Mouse (Mus musculus): Measurements from ENCODE around the gene Tbccd1. TPM values are rescaled to one million over a fixed set of nuclear protein-coding genes. Genes with fewer than 3 reads are reported as not detected.
"Not testable (repeated sequence)": the region's sequence is repeated elsewhere in the genome, so short reads cannot be mapped to it uniquely, and the experiment has no call there.

Gene Tbccd1
- polyA plus RNA-seq, 1 experiment from 2014 or later, result 22.5 TPM

DNA sequence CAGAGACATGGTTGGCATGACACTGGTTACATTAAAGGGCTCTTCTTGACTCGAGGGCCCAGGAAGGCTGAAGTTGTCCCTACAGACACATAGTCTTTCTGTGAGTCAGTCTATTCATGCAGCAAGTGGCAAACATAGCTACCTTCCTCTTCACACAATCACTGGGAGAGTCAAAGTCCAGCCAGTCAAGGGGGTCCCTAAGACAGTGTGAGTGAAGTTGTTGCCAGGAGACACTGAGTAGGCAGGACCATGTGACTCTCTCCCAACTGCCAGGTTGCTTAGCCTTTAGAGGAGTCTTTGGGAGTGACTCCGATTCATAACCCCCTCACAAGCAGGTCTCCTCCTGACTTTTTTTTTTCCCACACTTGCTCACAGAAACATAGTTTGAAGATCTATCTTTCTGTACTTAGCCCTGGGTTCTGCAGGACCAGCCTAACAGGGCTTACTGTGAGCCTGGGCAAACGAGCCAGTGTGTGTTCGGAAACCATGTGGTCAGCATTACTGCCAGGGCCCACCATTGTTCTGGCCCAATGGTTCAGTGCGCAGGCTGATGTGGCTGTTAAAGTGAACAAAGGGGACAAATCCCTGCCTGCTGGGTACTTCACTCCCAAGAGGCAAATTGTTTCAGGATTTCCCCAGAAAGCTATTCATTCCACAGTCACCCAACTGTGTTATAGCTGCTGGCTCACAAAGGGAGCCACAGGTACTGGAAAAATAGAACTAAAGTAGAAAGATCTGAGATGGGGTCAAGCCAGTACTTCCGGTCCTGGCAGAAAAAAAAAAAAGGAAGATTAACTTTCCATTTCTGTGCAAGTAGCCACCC lies 57.2 kb downstream of the Tbccd1 start:
- Histone ChIP-seq H3K36me3 (no peaks in the 10 kb centered on the region), H3K4me2 (replicated peaks) (no peak overlapping the region), H3K4me1 (peaks cover 21% of the 10 kb centered on the region), H3K4me3 (no peak overlapping the region), H3K9me3 (no peaks in the 10 kb centered on the region), H3K27ac (replicated peaks) (no peak overlapping the region), H3K27me3 (peaks cover 2% of the 10 kb centered on the region; the same call in 1 of the 2 replicates), H3K9ac (replicated peaks) (no peak overlapping the region)
- 4% methylated on average over 6 of the region's 6 CpGs for WGBS
- ATAC-seq (replicated peaks), result peak; percentile 62

DNA sequence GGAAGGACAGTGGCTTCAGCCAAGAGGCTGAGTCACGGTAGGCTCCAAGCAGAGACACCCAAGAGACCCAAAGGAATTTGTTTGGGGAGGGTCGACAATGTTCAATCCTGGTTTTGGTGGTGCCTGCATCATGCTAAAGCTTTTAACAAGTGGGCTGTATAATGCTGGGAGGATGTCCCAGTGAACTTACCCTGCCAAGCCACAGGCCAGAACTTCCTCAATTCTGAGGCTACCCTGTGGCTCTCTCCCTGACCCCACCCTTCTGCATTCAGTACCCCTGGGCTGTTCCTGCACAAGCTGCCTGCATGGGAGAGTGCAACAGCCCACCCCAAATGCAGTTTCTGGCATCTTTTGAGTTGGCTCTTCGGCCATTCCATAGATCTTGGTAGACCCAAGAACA lies 58.9 kb downstream of the Tbccd1 start:
- Histone ChIP-seq H3K4me1 (peaks cover 19% of the 10 kb centered on the region), H3K9me3 (no peaks in the 10 kb centered on the region), H3K27ac (replicated peaks) (no peak overlapping the region), H3K4me2 (replicated peaks) (no peak overlapping the region), H3K4me3 (no peak overlapping the region), H3K36me3 (no peaks in the 10 kb centered on the region), H3K27me3 (peaks cover 2% of the 10 kb centered on the region; the same call in 1 of the 2 replicates), H3K9ac (replicated peaks) (no peak overlapping the region)
- 86% methylated on average over 3 of the region's 3 CpGs for WGBS
- ATAC-seq (replicated peaks), result no peak

DNA sequence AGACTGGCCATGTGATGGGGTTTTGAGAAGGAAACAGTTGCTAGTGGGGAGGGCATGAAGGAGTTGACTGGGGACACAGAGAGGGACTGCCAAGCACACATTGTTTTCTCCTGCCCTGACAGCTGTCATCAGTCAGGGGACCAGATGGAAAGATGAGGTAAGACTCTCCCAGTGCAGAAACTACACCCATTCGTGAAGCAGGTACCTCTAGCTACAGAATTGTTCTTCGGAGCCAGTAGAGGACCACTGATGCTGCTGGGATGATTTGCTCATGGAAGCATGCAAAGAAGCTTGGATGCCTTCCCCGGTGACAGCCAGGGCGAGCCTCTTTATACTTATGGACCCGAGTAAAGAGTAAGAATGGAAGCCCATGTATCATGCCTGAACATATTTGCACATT lies 59.9 kb downstream of the Tbccd1 start:
- ATAC-seq (replicated peaks), result no peak
- H3K9ac ChIP-seq (replicated peaks), result no peak overlapping the region
- H3K4me2 ChIP-seq (replicated peaks), result no peak overlapping the region
- no peaks in the 10 kb centered on the region for H3K9me3 ChIP-seq
- H3K27me3 ChIP-seq, result peaks cover 2% of the 10 kb centered on the region; the same call in 1 of the 2 replicates
- H3K4me3 ChIP-seq, result no peak overlapping the region
- WGBS, result 78% methylated on average over 5 of the region's 5 CpGs
- H3K36me3 ChIP-seq, result no peaks in the 10 kb centered on the region
- H3K27ac ChIP-seq (replicated peaks), result no peak overlapping the region
- H3K4me1 ChIP-seq, result peaks cover 9% of the 10 kb centered on the region

DNA sequence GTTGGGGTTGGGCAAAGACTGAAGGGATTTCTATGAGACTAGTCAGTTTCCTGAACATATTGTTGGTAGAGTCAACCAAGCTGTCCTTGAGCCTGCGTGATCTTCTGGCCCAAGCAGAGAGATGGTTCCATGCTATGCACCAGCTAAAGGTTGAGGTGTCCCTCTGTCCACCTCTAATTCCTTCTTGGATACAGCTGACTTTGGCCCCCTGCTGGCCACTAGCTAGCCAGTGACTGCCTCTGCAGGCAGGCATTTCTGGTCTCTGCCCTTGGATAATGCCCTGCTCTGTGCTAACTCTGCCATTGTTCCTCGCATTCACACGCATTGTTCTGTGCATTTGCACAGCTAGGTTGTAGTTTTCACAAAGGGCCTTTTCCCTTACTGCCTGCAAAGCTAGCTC lies 62.0 kb downstream of the Tbccd1 start:
- Histone ChIP-seq H3K4me2 (replicated peaks) (no peak overlapping the region), H3K4me3 (no peak overlapping the region), H3K27me3 (peaks cover 2% of the 10 kb centered on the region; the same call in 1 of the 2 replicates), H3K4me1 (peaks cover 8% of the 10 kb centered on the region; the same call in 1 of the 2 replicates), H3K9me3 (no peaks in the 10 kb centered on the region), H3K9ac (replicated peaks) (no peak overlapping the region), H3K27ac (replicated peaks) (no peak overlapping the region), H3K36me3 (no peaks in the 10 kb centered on the region)
- ATAC-seq (replicated peaks), result no peak
- WGBS, result 57% methylated on average over 3 of the region's 3 CpGs

DNA sequence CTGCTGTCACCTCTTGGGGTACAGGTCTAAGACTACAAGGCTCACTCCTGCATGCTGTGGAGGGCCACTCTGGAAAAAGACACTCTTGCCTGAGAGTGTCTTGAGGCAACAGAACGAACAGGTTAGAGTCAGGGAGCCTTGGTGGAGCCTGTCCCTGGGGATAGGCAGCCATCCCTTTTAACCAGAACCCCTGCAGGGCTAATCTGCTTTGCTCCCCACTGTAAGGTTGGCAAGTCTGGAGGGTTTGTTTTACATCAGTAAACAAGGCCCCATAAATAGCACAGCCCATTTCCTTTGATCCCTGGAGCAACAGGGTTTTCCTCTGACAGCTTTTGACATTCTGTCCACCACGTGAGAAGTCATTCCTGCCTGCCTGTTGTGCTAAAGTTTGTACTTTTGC lies 66.2 kb downstream of the Tbccd1 start:
- H3K9me3 ChIP-seq, result no peaks in the 10 kb centered on the region
- no peaks in the 10 kb centered on the region for H3K36me3 ChIP-seq
- no peak for ATAC-seq (replicated peaks)
- no peaks in the 10 kb centered on the region for H3K27me3 ChIP-seq
- H3K9ac ChIP-seq (replicated peaks), result no peak overlapping the region
- peaks cover 5% of the 10 kb centered on the region; the same call in 1 of the 2 replicates for H3K4me1 ChIP-seq
- H3K4me2 ChIP-seq (replicated peaks), result no peak overlapping the region
- 5% methylated on average over 2 of the region's 2 CpGs for WGBS
- H3K4me3 ChIP-seq, result no peak overlapping the region
- no peak overlapping the region for H3K27ac ChIP-seq (replicated peaks)

DNA sequence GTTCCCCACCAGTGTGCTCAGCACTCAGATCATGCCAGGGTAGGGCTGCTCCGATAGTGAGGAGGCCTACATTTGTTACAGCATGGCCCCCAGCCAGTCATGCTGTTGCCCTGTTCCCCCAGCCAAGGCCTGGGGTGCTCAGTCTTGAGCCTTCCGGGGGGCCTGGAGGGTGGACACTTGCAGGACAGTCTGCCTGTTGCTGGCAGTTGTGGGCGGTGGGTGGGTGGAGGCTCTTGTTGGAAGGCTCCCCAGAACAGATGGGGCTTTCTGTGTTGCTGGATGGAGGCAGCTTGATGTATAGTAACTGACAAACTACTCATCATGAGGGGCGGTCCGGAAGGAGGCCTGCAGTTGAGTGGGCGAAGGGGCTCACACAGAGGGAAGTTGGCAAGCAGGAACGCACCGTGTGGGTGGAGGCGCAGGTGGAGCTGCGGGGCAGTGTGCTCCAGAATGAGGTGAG lies 67.5 kb downstream of the Tbccd1 start:
- Histone ChIP-seq H3K27ac (replicated peaks) (no peak overlapping the region), H3K36me3 (no peaks in the 10 kb centered on the region), H3K9ac (replicated peaks) (no peak overlapping the region), H3K4me3 (no peak overlapping the region), H3K9me3 (no peaks in the 10 kb centered on the region), H3K4me2 (replicated peaks) (no peak overlapping the region), H3K27me3 (no peaks in the 10 kb centered on the region), H3K4me1 (peaks cover 5% of the 10 kb centered on the region; the same call in 1 of the 2 replicates)
- peak; percentile 63 for ATAC-seq (replicated peaks)
- 49% methylated on average over 10 of the region's 10 CpGs for WGBS

DNA sequence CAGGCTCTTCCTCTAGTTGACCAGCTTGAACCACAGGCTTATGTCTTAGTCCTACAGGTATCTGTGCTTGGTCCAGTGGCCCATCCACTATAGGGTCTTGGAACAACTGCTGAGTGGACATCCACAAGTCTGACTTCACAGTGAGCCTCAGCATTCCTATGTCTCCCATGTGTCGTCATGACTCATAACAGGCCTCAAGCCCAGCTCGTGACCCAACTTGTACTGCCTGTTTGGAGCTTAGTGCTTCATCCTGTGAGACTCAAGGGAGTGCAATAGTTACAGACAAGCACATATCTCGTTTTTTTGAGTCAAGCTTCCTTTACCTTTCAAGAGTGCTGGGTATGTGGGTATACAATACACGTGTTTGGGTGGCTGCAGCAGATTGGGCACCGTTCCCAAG lies 74.8 kb downstream of the Tbccd1 start:
- H3K9ac ChIP-seq (replicated peaks), result no peak overlapping the region
- no peaks in the 10 kb centered on the region for H3K9me3 ChIP-seq
- H3K4me2 ChIP-seq (replicated peaks), result no peak overlapping the region
- H3K4me1 ChIP-seq, result no peaks in the 10 kb centered on the region
- 82% methylated on average over 5 of the region's 5 CpGs for WGBS
- no peaks in the 10 kb centered on the region for H3K27me3 ChIP-seq
- H3K36me3 ChIP-seq, result no peaks in the 10 kb centered on the region
- H3K27ac ChIP-seq (replicated peaks), result no peak overlapping the region
- ATAC-seq (replicated peaks), result no peak
- no peak overlapping the region for H3K4me3 ChIP-seq

DNA sequence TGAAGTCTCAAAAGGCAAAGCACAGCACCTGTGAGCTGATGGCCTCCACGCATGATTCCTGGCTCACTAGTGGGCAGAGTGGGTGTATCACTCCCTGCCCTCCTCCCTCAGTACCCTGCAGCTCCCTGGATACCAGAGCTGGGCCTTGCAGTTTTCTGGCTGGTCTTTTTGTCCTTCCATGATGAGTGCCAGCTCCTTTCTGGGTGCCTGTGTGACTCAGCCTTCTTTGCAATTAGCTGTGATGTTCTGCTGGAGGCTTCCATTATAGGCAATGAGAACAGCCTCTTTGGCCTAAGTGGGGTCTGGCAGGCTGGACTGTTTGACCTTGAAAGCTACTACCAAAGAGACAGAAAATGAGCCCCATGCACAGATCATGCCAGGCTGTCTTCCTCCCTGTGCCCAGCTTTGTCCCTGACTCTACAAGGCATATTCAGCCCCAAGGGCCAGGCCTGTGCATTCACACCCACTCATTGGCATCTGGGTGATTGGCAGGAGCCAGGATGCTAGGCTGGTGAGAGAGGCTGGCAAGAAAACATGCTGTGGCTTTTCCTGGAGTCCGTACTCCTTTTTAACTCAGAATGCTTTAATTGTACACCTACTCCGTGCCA lies 78.1 kb downstream of the Tbccd1 start:
- Histone ChIP-seq H3K27ac (replicated peaks) (no peak overlapping the region), H3K4me3 (no peak overlapping the region), H3K9me3 (no peaks in the 10 kb centered on the region), H3K4me1 (no peaks in the 10 kb centered on the region), H3K27me3 (no peaks in the 10 kb centered on the region), H3K36me3 (no peaks in the 10 kb centered on the region), H3K4me2 (replicated peaks) (no peak overlapping the region), H3K9ac (replicated peaks) (no peak overlapping the region)
- WGBS, result 79% methylated on average over 3 of the region's 3 CpGs
- ATAC-seq (replicated peaks), result 0 out of 2 replicates have a peak, but pooled peaks have one; percentile 16

DNA sequence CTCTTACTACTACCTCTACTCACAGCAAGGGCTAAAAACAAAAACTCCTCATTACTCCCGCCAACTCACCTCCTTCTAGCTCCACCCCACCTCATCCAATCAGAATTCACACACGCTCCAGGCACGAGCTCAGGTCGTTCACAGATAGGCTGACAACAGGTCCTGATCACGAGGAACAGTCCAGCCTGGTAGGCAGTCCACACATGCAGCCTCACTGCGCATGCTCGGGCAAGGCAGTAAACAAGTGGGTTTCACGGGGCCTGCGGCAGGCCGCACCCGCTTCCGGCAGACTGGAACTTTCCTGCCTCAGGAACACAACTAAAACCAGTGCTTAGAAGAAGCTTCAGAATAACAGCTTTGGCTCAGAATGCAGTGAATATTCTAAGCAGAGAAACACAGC lies 79.2 kb downstream of the Tbccd1 start:
- H3K4me2 ChIP-seq (replicated peaks); H3K36me3 ChIP-seq; H3K4me1 ChIP-seq; H3K9me3 ChIP-seq; H3K9ac ChIP-seq (replicated peaks); H3K27ac ChIP-seq (replicated peaks); H3K4me3 ChIP-seq; ATAC-seq (replicated peaks); H3K27me3 ChIP-seq: not testable (repeated sequence)
- 93% methylated on average over 12 of the region's 12 CpGs for WGBS

DNA sequence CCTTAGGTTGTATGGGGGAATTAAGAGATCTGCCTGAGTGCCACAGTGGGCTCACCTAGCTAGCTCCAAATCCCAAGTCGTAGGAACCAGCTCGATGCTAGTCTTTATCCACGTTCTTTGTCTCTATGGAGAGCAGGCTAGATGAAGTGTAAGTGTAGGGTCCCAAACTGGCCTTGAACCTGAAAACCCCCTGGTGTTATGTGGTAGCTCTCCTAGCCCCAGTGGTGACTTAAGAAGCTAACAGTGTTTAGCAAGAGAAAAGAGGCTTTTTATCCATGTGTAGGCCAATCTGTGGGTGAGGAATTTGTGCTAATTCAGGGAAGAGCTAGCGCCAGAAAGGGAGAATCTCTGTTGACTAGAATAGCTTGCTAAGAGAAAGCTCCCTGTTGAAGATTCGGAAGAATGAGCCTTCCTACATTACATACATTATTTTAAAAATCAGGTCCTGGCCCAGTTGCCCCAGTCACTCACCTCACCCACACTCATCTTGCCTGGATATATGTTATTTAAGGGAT lies 81.9 kb downstream of the Tbccd1 start:
- no peak overlapping the region for H3K4me3 ChIP-seq
- no peak overlapping the region for H3K4me2 ChIP-seq (replicated peaks)
- 68% methylated on average over 5 of the region's 5 CpGs for WGBS
- H3K4me1 ChIP-seq, result no peaks in the 10 kb centered on the region
- no peak overlapping the region for H3K27ac ChIP-seq (replicated peaks)
- H3K27me3 ChIP-seq, result no peaks in the 10 kb centered on the region
- ATAC-seq (replicated peaks), result no peak
- no peak overlapping the region for H3K9ac ChIP-seq (replicated peaks)
- H3K9me3 ChIP-seq, result no peaks in the 10 kb centered on the region
- H3K36me3 ChIP-seq, result no peaks in the 10 kb centered on the region

DNA sequence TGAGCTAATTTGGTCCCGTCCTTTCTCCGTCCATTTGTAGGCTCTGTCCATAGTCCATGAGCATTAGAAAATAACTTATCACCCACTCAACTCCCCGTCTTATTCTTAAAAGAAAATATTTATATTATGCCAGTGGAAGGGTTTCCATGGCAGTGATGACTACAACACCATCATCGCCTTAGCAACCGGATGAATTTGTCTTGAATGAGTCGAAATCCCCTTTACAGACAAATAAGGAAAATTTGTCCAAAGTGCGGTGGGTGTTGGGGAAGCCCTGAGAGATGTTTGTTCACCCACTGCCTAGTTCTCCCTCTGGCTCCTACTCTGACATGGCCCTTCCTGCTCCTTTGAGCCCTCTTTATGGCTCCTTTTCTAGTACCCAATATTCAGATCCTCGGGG lies 88.8 kb downstream of the Tbccd1 start:
- Histone ChIP-seq H3K27ac (replicated peaks) (no peak overlapping the region), H3K27me3 (no peaks in the 10 kb centered on the region), H3K4me2 (replicated peaks) (no peak overlapping the region), H3K9me3 (no peaks in the 10 kb centered on the region), H3K9ac (replicated peaks) (no peak overlapping the region), H3K4me1 (no peaks in the 10 kb centered on the region), H3K36me3 (no peaks in the 10 kb centered on the region), H3K4me3 (no peak overlapping the region)
- WGBS, result 79% methylated on average over 8 of the region's 8 CpGs
- no peak for ATAC-seq (replicated peaks)

DNA sequence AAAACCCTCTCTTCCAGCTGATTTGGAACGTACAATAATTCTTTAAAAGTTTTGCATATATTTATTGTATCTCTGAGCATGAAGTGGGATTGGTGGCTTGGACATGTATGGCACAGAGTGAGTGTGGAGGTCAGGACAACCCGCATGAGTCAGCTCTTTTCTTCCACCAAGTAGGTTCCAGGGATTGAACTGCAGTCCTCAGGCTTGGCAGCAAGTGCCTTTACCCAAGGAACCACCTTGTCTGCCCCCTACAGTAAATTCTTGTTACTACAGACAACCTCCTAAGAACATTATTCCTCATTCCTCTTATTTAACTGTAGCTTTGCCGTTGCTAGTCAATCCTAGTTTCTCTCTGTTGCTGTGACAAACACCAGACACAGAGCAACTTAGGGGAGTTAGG lies 90.1 kb downstream of the Tbccd1 start:
- Histone ChIP-seq H3K9me3 (no peaks in the 10 kb centered on the region), H3K36me3 (no peaks in the 10 kb centered on the region), H3K4me3 (no peak overlapping the region), H3K27ac (replicated peaks) (no peak overlapping the region), H3K4me2 (replicated peaks) (no peak overlapping the region), H3K4me1 (no peaks in the 10 kb centered on the region), H3K27me3 (no peaks in the 10 kb centered on the region), H3K9ac (replicated peaks) (no peak overlapping the region)
- no peak for ATAC-seq (replicated peaks)
- 88% methylated on average over 3 of the region's 3 CpGs for WGBS
